Mouse (Mus musculus) WW6 (cell line): ENCODE measurements around the gene Ifitm10.
"Not testable (repeated sequence)": the region's sequence is repeated elsewhere in the genome, so short reads cannot be mapped to it uniquely, and the experiment has no call there.

Experiments
- DNase-seq: peaks from one replicate; pipeline ENCODE4 v3.0.0-alpha.2; 2013; ENCODE audit warnings: low read depth, low spot score

Gene Ifitm10

DNA sequence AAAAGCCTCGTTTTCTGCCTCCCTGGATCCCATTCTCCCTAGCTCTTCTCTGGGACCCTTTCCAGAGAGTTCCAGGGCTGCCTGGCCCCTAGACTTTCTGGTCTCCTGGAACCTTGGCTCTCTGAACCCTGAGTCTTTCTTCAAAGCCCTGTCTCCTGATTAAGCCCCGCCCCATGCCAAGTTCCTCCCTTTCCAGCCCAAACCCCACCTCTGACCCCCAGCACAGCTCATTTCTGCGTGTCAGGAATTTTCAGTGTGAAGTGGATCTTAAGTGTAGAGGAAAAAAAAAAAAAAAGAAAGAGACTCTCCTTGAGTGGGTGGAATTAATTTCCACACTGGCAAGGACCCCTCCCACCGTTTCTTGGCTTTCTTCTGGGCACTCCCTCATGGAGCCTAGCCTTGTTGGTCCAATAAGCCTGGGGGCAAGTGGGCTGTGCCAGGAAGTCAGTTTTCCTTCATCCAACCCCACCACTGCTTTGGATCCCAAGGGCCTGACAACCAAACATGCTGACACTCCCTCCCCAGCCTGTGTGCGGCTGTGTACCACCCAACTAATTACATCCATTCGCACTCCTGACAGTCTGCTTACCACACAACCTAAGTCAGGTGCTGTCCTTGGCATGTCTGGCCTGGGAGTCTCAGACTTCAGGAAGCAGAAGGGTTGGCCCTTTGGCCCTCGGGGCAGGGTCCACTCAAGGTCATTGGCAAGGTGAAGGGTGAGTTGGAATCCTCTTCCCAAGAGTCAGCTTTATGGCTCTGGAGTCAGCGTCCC lies at the start of gene Ifitm10:
Gene Ifitm10 (minus strand): TSS at position 113 of the 772 bp plus-strand sequence.
- no peak for DNase-seq

- DNase-seq = no peak
Measured at GRCm38 (mm10) chr7:142421826-142422225, 48.3 kb upstream of the Ifitm10 start.

GRCm38 (mm10) chr7:142419887-142420286 lies 46.3 kb upstream of the Ifitm10 start:
- DNase-seq = no peak

DNA sequence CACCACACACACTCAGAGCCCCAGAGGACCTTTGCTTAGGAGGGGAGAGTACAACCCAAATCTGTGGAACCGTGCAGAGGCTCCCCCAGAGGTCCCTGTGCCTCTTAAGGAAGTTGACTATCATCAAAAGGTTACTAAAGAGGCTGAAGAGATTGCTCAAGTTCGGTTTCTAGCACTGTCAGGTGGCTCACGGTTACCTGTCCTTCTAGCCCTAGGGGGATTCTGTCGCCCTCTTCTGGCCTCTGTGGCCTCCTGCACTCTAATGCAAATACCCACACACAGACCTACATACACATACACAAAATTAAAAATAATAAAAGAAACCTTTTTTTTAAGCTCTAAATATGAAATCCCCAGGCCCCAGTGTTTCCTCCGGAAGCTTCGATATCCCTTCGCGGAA lies 45.1 kb upstream of the Ifitm10 start:
- DNase-seq = no peak

DNA sequence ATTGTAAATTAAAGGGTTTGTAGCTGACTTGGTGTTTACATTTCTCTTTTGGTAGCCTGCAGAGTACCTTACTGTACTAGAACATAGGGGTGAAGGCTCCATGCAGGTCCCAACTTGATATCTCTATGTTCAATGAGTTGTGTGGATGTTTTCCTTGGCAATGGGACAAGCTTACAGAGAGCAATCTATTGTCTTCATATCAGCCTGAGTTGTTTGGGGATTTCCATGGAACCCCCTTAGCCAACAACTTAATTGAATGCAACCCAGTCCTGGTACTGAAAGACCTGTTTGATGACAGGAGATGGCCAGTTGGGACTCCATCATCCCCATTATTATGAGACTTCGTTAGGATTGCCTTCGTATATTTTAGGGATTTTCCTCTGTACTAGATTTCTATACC lies 44.5 kb upstream of the Ifitm10 start:
- DNase-seq = no peak

DNA sequence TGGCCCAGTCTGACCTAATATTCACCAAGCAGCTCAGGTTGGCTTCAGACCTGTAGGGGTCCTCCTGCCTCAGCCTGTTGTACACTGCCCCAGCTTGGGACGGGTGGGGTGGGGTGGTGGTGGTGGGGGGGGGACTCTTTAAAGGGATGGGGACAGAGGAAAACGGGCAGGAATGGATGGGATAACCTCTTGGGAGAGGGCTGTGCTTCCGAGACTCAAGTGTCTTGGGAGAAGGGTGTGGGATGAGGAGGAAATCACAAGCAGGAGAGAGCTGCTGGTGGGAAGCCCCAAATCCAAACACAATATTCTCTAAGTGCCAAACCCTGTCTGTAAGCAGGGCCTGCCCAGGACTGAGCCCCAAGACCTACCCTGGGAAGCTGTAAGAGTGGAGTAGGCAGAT lies 42.7 kb upstream of the Ifitm10 start:
- DNase-seq = no peak

- no peak for DNase-seq
Measured at GRCm38 (mm10) chr7:142415314-142415713, 41.8 kb upstream of the Ifitm10 start.

DNA sequence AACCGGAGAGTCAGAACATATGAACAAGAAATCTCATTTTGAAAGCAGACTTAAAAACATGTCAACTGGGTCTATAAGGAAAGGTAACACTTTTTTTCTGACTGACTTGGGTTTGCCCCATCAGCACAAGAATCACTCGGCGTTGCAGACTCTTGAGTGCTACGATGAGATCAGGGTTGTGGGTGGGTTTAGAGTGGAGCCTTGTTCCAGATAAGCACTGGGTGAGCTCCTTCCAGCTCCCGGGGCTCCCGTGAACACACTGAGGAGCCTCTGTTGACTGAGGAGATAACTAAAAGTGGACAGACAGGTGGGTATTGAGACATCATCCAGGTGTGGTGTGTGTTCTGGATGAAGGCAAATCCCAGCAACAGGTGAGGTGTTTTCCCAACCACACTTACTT lies 39.7 kb upstream of the Ifitm10 start:
- no peak for DNase-seq

DNA sequence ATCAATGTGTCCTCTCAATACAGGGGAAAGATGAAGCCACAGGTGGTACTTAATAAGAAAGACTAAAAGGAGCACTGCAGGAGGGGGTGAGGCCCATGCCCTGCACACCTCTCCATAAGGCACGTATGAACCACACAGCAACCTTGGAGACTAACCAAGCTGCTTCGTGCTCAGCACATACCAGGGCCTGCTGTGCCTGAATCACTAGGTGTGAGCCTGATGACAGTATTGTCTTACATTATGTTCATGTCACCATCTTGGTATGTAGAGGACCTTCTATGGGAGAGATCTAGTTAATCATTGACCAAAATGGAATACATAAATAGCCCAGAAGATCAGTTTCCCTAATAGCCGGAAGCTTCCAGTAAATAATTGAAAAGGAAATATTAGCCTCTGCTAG lies 36.0 kb upstream of the Ifitm10 start:
- DNase-seq = no peak

DNA sequence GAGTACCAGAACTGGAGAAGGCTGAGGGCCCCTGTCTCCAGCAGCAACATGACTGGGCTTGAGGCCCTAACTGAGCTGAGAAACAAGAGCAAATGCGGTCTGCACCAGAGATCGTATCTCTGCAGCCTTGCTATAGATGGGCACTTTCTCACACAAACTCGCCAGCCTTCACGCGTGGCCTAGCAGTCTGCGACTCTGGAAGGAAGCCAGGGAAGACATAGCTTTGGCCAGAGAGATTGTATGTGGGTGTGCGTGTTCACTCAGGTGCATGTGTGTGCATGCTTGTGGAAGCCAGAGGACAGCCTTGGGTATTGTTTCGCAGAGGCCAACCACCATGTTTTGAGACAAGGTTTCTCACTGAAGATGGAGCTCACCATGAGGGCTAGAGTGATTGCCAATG lies 35.1 kb upstream of the Ifitm10 start:
- DNase-seq = no peak

DNA sequence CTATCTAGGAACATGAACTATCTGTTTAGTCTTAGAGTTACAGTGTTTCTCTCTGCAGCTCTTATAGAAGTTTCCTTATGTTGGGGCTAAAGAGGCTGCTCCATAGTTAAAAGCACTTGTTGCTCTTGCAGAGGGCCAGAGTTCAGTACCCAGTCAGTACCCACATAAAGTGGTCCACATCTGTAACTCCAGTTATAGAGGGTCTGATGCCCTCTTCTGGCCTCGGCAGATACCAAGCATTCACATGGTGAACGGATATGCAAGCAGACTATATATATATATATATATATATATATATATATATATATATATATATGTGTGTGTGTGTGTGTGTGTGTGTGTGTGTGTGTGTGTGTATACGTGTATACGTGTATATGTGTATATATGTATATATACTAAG lies 34.4 kb upstream of the Ifitm10 start:
- DNase-seq = no peak

- not testable (repeated sequence) for DNase-seq
Measured at GRCm38 (mm10) chr7:142405134-142405533, 31.6 kb upstream of the Ifitm10 start.

DNA sequence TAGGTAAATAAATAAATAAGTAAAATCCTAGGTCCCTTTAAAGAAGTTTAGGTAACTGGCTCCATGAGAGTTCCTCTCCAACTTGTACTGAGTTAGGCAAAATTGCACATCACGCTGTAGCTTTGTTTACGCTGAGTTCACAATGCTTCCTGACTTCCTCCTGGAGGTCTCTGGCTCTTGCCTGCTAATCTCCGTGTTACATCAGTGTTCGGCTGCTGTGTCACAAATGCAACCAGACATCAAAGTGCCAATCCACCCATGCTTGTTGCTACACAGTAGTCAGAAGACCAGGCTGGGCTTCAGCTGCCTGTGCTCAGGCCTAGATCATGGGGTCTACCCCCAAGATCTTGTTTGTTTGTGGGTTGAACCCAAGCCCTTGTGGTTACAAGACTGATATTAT lies 30.0 kb upstream of the Ifitm10 start:
- no peak for DNase-seq

DNA sequence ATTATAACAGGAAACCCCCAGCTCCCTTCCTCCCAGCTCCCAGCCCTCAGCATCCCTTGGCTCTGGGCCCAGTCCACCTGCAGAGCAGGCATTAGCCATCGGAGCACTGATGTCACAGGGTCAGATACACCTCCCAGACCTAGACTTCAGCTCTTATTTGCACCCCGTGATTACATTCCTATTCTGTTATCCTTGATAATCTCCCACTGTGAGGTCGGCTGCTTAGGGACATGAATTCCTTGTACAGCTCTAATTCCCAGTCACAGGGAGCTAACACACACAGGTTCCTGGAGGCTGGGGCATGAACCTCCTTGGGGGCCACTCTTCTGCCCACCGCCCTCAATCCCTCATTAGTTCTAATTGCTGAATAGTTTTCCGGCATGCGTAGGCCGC lies 27.2 kb upstream of the Ifitm10 start:
- no peak for DNase-seq

- DNase-seq = no peak
Measured at GRCm38 (mm10) chr7:142400112-142400749, 26.7 kb upstream of the Ifitm10 start.

DNA sequence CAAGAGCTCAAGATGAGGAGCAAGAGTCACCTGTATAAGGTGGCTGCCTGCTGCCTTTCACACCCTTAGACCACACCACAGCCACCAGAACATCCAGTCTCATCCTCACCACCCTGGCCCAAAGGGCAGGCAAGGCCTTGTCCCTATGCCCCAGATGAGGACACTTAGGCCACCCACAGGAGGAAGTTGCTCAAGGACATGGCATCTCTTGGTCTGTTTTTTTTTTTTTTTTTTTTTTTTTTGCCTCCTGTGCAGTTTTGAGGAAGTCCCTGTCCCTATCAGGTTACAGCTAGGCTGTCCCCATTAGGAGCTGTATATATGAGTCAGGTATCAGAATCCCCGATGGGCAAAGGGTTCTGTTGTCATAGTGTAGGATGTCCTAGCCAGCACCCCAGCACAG lies 25.7 kb upstream of the Ifitm10 start:
- no peak for DNase-seq

DNA sequence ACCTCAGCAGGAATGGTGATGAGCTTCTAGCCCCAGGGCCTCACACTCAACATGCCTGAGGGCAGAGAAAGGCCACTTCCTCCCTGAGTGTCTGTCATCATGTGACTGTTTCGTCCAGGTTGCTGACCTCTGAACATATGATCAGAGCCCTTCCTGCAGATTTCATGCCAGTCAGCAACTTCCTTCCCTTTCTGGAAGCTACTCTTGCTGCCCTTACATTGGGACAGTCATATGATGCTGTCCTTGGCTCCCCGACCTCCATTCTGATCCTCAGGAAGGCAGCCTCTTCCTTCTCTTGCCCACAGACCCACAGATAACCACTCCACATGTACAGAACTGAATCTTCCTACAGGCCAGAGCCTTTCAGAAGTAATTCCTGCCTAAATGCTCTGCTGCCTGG lies 24.5 kb upstream of the Ifitm10 start:
- no peak for DNase-seq

GRCm38 (mm10) chr7:142396611-142397010 lies 23.1 kb upstream of the Ifitm10 start:
- no peak for DNase-seq

- DNase-seq = no peak
Measured at GRCm38 (mm10) chr7:142395472-142395871, 21.9 kb upstream of the Ifitm10 start.

DNA sequence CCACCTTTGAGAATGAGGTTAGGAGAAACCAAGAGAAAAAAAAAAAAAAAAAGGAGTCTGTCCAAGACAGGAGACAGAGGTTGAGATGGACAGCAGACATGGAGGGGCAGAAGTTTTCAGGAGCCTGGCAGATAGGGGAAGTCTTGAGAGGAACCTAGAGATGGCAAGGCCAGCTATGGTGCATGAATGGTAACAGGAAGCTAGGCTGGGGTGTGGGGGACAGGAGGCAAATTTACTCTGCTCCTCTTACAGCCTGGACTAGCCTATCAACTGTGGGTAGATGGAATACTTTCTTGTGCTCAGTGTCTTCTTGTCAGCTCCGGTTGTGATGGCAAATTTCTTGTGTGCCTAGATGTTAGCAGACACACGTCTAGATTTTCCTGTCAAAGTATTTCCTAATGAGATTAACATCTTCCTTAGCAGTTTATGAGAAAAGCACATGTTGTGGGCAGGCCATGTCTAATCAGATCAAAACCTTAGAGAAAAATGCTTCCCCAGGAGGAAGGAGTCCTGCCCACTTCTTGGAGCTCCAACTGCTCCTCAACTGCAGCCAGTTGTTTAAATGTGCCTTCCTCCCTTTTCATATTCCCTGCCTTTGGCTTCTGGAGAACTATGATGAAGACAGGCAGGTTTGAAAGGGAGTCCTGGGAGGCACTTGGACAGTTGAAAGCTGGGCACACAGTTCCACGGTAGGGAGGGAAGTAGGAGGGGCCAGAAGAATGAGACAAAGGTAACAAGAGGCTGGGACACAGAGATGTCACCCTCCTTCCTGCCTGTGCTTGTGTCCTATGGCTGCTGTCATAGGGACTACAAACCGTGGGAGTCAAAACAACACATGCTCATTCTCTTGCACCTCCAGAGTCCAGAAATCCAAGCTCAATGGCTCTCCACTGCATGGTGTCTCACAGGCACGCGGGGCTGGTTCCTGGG lies 21.0 kb upstream of the Ifitm10 start:
- DNase-seq = no peak

DNA sequence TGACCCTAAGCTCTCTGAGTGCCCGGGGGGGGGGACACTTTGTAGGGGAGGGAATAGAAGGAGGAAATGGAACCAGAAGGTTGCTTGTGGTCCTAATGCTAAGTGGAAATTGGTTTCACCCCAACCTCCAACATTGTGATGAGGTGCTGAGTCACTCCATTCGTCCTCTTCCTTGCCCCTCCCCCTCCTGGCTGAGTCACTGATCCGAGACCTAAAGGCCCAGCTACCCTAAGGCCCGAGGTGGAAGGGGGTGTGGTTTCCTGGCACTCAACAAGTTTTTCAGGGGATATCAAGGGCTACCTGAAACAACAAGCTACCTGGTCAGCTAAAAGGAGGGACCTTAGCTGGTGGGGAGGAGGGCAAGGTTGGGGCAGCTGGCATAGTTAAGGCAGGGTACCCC lies 19.6 kb upstream of the Ifitm10 start:
- DNase-seq = no peak

DNA sequence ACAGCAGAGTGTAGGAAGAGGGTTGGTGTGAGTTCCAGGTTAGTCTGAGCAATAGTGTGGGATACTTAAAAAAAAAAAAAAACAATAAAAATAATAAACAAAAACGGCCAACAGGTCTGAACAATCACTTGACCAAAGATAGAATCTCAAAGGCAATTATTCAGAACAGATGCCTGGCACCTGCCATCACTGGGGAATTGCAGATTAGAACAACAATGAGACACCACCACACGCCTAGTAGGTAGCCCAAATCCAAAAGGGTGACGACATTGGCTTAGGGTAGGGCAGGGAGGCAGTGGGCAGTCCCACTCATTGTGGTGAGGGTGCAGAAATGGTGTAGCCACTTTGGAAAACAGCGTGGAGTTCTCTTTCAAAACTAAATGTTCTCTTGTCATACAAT lies 18.1 kb upstream of the Ifitm10 start:
- no peak for DNase-seq
